Mouse (Mus musculus): Measurements from ENCODE around the gene Blmh.

DNA sequence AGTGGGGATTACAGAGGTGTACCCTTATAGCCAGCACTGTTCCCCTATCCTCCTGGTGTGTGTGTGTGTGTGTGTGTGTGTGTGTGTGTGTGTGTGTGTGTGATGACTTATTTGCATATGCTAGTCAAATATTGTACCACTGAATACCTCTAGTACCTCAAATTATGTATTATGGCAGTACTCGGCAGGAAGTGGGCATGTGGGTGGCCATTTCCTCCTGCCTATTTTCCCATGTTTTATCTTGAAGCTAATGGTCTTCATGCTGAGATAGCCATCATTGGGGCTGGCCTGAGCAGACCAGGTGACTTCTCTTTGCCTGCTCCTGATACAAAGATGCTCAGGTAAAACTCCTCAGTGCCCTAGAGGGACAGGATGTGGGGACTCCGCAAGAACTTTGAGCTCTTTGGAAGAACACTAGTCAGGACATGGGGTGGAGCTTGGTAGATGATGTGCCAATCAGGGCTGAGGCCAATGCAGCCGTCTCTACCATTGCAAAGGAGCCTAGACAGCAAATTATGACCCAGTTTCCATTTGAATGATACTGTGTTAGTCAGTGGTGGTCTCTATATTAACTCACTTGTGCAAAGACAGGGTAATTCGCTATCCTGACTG lies 32.8 kb upstream of the Blmh start:
- no peak for TF ChIP-seq CTCF (IDR thresholded peaks at IDR 0.05; ENCODE audit: borderline replicate concordance, insufficient read depth, low read depth, low read length)
- TF ChIP-seq POLR2A (IDR thresholded peaks at IDR 0.05; ENCODE audit: borderline replicate concordance, insufficient read depth, low read length) = no peak

All from cerebellum, adult 2 months (tissue).